Mouse (Mus musculus) layer of hippocampus, postnatal 25 days (tissue): ENCODE data around the gene Arhgap10. TPM values are rescaled to one million over a fixed set of nuclear protein-coding genes. Genes with fewer than 3 reads are reported as not detected.

Source experiments
- DNase-seq, 2 experiments: peaks; one replicate each; pipeline ENCODE4 v3.0.0; 2022; ENCODE audit warnings: mixed read lengths in 2 of 2, low spot score in 1 of 2; ENCODE audit errors: extremely low spot score in 1 of 2
- total RNA-seq, 2 experiments: library from RNA; stranded (reverse); gene quantifications; 2 replicates each; pipeline ENCODE4 v1.2.3; 2021

The Arhgap10 gene
- total RNA-seq, 2 experiments from 2014 or later: 8.0 to 9.3 TPM

- no peak for DNase-seq
Measured at GRCm38 (mm10) chr8:77451466-77452382, 66.0 kb downstream of the Arhgap10 start.

GRCm38 (mm10) chr8:77451052-77451451 lies 66.7 kb downstream of the Arhgap10 start:
- no peak for DNase-seq

DNA sequence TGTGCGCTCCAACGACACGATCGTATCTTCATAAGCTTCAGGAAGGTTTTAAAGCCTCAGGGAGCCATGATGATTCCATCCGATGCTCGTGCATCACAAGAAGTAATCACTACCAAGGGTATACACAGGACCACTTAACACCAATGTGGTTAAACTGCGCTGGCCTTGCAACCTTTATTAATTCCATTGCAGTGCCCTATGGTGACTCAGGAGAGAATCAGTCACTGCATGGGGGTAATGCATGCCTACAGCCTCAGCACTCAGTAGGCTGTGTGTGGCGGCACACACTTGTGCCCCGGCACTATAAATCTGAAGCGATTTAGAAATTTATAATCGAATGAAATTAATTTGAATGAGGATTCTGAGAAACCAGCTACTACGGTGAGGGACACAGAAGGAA lies 71.5 kb downstream of the Arhgap10 start:
- no peak for DNase-seq

DNA sequence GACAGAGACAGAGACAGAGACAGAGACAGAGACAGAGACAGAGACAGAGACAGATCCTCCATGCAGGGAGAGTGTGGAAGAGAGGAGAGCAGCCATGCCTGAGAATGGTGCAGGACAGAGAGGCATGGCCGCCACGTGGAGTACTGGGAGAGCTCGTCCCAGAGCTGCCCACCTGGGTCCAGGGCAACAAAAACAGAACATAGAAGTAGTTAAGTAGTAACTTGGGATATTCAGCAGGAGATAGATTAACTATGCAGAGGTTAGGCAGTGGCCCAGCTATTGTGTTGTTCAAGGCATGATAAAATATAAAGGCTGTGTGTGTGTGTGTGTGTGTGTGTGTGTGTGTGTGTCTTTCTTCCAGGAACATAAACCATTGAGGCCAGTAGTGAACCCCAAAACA lies 72.1 kb downstream of the Arhgap10 start:
- DNase-seq: no peak

DNA sequence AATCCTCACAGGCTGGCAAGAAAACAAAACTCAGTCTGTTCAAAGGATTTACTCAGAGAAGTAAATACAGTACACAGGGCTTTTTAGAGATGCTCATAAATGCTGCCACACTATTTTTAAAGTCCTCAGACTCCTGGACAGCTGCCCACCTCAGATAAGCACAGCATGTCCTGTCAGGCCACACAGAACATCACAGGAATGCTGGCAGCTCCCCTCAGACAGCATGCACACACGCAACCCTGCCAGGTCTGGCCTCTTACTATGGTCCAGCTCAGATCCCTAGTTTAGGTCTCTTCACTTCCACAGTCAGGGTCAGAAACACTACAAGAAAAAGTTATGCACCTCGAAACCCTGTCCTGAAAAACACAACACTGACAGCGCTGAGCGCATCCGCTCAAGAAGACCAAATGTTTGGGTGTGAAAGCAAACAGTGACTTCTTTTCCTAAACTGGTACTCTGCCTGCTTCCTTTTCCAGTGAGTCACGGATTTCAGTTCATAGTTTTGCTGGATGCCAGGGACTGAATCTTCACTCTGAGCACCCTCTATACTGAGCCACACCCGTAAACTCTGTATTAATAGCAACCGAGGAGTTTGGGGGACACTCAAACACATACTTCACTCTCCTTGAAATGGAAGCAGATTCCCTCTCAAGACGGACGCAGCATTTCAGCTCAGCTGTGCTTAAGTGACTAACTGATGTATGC lies 73.4 kb downstream of the Arhgap10 start:
- DNase-seq: no peak

DNA sequence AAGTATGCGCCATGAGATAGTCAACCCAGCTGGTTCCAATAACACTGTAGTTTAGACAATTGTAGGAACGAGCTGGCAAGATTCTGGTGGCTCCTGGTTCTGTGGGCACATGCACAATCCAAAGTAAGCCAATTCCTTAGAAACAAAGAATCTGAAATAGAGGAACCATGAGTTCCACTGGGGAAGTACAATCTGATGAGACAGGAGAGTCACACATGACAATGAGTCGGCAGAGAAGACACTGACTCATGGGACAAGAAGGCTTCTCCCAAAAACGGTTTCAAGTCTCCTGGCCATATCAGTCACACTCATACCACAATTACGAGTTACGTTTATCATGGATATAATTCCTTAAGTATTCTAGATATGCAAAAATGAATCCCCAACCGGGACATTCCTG lies 75.3 kb downstream of the Arhgap10 start:
- no peak for DNase-seq

- DNase-seq: no peak
Measured at GRCm38 (mm10) chr8:77440913-77441312, 76.8 kb downstream of the Arhgap10 start.

- no peak for DNase-seq
Measured at GRCm38 (mm10) chr8:77440324-77440880, 77.4 kb downstream of the Arhgap10 start.

- no peak for DNase-seq
Measured at GRCm38 (mm10) chr8:77439670-77440069, 78.1 kb downstream of the Arhgap10 start.

DNA sequence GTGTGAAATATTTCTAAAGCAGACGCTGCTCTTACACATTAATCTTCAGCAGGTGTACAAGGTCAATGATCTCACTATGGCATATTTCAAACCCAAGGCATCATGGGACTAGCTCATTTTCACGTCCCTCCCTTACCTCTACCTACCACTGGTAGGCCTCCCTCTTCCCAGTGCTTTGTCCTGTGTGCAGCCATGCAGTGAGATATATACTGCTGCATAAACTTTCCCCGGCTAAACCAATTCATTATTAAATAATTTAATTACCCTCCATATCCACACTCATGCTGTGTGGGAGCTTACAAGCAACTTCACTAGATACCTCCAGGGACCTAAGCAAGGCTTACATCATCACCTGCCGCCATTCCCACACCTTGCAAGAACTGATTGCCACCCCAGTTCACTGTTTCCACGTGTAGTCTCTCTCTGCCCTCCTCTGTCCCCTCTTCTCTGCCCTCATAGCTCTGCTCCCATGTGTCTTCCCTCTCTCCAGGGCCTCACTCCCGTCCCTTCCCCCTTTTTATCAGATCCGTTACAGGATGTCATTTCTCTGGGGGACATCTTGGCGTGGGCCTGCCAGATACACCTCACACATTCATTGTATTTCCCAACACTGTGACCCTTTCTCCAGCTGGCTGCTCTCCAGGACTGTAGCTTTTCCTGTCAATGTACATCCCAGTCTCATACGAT lies 79.8 kb downstream of the Arhgap10 start:
- no peak for DNase-seq

DNA sequence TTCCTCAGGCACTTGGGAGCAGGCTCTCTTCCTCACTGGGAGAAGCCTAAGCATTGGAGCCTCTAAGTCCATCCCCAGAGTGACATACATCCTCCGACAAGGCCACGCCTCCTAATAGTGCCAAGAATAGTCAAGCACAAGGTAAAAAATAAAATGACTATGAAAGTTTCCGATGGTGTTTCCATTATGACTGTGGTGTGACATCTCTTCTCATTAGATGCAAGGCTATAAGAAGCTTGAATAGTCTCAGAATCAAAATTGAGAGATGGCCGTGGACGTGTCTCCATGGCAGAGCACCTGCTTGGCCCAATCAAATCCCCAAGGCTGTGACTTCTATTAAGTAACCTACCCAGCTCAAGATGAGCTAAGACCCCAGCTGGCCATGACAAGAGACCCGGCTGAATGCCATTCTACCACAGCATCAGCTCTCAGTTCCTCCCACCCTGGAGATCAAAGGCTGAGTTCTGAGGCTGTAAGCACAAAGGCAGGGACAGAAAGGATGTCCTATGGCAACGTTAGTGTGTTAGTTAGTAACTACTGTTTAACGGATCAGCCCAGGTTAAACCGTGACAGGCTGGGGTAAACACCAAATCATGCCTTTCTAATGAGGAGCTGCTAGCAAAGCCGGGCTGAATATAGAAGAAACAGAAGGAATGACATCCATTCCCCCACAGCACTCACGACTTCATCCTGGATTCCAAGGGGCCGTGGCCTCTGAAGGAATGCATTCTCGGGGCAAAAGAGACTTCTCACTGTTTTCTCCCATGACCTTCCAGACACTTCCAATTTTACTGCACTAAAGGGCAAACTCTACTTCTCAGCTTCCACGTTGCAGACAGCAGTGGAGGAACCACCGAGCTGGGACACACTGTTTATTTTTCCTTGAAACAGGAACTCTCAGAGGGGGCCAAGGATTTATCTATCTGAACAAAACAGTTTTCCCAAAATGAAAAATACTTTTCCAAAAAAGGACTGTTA lies 81.5 kb downstream of the Arhgap10 start:
- no peak for DNase-seq

DNA sequence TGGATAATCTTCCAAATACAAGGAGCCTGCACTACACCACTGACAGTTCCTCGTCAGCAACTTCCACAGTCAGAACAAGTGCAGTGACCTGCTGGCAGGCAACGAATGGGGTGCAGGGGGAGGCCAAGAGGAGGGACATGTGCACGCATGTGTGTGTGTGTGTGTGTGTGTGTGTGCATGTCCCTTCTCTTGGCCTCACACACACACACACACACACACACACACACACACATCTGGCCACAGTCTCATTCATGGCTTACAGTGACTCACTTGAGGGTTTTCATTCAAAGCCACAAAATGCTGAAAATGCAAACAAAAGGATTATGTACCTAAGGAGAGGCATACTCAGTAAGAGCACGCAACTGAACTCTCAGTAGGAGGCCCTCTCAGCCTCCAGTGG lies 84.5 kb downstream of the Arhgap10 start:
- no peak for DNase-seq

DNA sequence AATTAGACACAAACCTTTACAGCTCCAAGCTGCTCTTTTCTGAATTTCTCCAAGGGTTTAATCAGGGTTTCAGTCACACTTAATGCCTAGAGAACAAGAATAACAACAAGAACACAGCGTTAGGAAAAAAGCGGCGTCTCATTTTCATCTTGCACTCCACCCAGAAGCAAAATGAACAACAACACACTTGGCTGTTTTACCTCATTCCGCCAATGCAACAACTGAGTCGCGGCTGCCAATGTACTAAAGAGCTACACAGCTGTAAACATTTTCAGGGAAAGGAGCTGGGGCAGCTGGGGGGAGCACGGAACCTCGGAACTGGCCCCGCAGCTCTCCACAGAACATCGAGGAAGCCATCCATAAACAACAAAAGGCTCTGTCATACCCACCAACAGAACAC lies 85.0 kb downstream of the Arhgap10 start:
- DNase-seq: no peak

DNA sequence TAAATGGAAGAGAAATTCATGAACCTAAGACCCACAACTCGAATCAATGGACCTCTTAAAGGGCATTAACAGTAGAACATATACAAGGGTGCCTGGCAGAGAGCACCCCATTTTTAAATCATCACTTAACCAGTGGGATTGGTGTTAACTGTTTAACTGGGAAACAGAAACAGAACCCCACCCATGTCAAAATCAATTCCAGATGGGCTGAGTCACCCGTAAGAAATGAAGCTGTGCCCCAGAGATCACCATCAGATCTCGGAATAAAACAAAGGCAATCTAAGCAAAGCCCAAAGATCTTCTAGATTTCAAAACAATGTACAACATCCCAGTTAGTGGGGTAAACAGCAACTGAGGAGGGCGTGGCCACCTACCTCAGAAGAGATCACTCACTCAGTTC lies 89.3 kb downstream of the Arhgap10 start:
- DNase-seq: no peak

- no peak for DNase-seq
Measured at GRCm38 (mm10) chr8:77428015-77428414, 89.7 kb downstream of the Arhgap10 start.

GRCm38 (mm10) chr8:77427438-77427837 lies 90.3 kb downstream of the Arhgap10 start:
- DNase-seq: no peak

- no peak for DNase-seq
Measured at GRCm38 (mm10) chr8:77423850-77424249, 93.9 kb downstream of the Arhgap10 start.

- no peak for DNase-seq
Measured at GRCm38 (mm10) chr8:77422632-77423252, 95.0 kb downstream of the Arhgap10 start.

- no peak for DNase-seq
Measured at GRCm38 (mm10) chr8:77421596-77421995, 96.2 kb downstream of the Arhgap10 start.
